In the genomic region with DNA sequence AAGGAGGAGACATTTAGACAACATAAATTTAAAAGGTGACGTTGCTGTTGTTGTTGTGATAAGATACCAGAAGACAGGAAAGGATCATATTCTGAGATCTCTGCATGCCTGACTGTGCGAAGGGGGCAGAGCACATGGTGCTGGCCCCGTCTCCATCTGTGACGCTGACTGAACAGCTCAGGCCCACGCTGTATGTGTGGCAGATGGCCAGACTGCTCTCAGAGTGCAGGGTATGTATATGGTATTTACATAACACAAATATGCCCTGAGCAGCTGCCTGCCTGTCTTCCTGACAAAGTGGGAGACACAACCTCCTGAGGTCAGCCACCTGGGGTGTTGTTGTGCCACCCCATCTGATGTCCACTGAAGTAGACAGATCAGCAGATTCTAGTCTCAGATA, we compare ENCODE assay signal across 10 mouse cellular contexts.
A peak's percentile ranks its signal among the peaks of the same experiment; 100 is the strongest.
DNase-seq lines count a peak whose midpoint lies in the region; ATAC-seq and TF ChIP-seq lines count a peak whose summit lies in the region.
"Had no signal": no experiment of that assay in that cellular context is flagged by ENCODE, and none has a peak within 500 bp of the region (broad histone marks: within the 10 kb centered on the region; RNA-seq: fewer than 3 reads in every experiment).

No protein-coding gene starts in this region.

- H3K9me3 ChIP-seq in lung, embryonic 16.5 days (ENCODE audit: control insufficient read depth, low read length), result no peaks in the 10 kb centered on the region
- H3K9me3 ChIP-seq in hindbrain, embryonic 12.5 days (replicated peaks), result no peaks in the 10 kb centered on the region

- WGBS in lung, embryonic 16.5 days, result 23% methylated on average over 5 of the region's 5 CpGs
- 55% methylated on average over 5 of the region's 5 CpGs for WGBS in lung, adult 2 months
- WGBS in hindbrain, embryonic 12.5 days, result 42% methylated on average over 5 of the region's 5 CpGs

- H3K4me3 ChIP-seq in lung, embryonic 16.5 days (ENCODE audit: low read length), result no peak overlapping the region
- H3K4me3 ChIP-seq in lung, adult 2 months (replicated peaks; ENCODE audit: extremely low read depth, low read depth, low read length), result no peak overlapping the region
- no peak overlapping the region for H3K4me3 ChIP-seq in hindbrain, embryonic 12.5 days

- H3K27ac ChIP-seq in lung, embryonic 16.5 days (ENCODE audit: low read length), result no peak overlapping the region
- no peak overlapping the region for H3K27ac ChIP-seq in hindbrain, embryonic 12.5 days

- peak; percentile 33 to 43 for DNase-seq in cerebellum, postnatal 14 days
- no peak for DNase-seq in cerebellum, adult 9-10 months
- DNase-seq in lung, adult 2 months, result no peak
- DNase-seq in retina, embryonic 14.5 days (ENCODE audit: low spot score), result peak; percentile 8
- DNase-seq in adrenal gland, adult (ENCODE audit: inconsistent age in 2 of 2, low spot score in 1 of 2), result no peak
- DNase-seq in kidney, postnatal 10 days, result no peak
- DNase-seq: kidney, postnatal 36 days; thymus, postnatal 14 days had no signal

- H3K4me2 ChIP-seq in lung, embryonic 16.5 days (ENCODE audit: low read depth, low read length), result no peak overlapping the region
- H3K4me2 ChIP-seq in hindbrain, embryonic 12.5 days (replicated peaks), result no peak overlapping the region

- ATAC-seq in lung, embryonic 16.5 days (ENCODE audit: low read depth), result peak; percentile 67; the same call in 1 of the 2 replicates
- peak; percentile 63 for ATAC-seq in hindbrain, embryonic 12.5 days (ENCODE audit: low FRiP score)

- no peak overlapping the region for H3K9ac ChIP-seq in lung, embryonic 16.5 days (ENCODE audit: low read length)
- H3K9ac ChIP-seq in hindbrain, embryonic 12.5 days, result no peak overlapping the region

- H3K27me3 ChIP-seq in lung, embryonic 16.5 days (ENCODE audit: control insufficient read depth, insufficient read depth, low read depth, low read length), result no peaks in the 10 kb centered on the region
- H3K27me3 ChIP-seq in hindbrain, embryonic 12.5 days, result no peaks in the 10 kb centered on the region

- TF ChIP-seq CTCF in lung, adult 2 months (IDR thresholded peaks at IDR 0.05; ENCODE audit: insufficient read depth, low read length), result no peak

- H3K36me3 ChIP-seq in lung, embryonic 16.5 days (ENCODE audit: control insufficient read depth, insufficient read depth, low read length), result no peaks in the 10 kb centered on the region
- no peaks in the 10 kb centered on the region for H3K36me3 ChIP-seq in hindbrain, embryonic 12.5 days

- H3K4me1 ChIP-seq in lung, embryonic 16.5 days (replicated peaks; ENCODE audit: control insufficient read depth, insufficient read depth, low read length), result no peaks in the 10 kb centered on the region; the same call in 1 of the 2 replicates
- H3K4me1 ChIP-seq in lung, adult 2 months (ENCODE audit: control insufficient read depth, insufficient read depth, low read length), result no peaks in the 10 kb centered on the region
- peaks cover 5% of the 10 kb centered on the region for H3K4me1 ChIP-seq in hindbrain, embryonic 12.5 days

- no peak for TF ChIP-seq POLR2A in lung, adult 2 months (IDR thresholded peaks at IDR 0.05; ENCODE audit: borderline replicate concordance, extremely low read depth, low read depth, low read length)

Comparison
In these comparisons a context has a peak if more than half of its experiments do, and no peak if none do; other contexts are left out.
1. DNase-seq: peak in cerebellum, postnatal 14 days (2 of 2) and retina, embryonic 14.5 days (single experiment); none in cerebellum, adult 9-10 months (single experiment), lung, adult 2 months (single experiment), adrenal gland, adult (0 of 2) and kidney, postnatal 10 days (single experiment).